Mouse (Mus musculus): Measurements from ENCODE around the gene Sarnp. TPM values are rescaled to one million over a fixed set of nuclear protein-coding genes. Genes with fewer than 3 reads are reported as not detected.

Sarnp gene
- polyA plus RNA-seq, 1 experiment = 62.2 TPM

DNA sequence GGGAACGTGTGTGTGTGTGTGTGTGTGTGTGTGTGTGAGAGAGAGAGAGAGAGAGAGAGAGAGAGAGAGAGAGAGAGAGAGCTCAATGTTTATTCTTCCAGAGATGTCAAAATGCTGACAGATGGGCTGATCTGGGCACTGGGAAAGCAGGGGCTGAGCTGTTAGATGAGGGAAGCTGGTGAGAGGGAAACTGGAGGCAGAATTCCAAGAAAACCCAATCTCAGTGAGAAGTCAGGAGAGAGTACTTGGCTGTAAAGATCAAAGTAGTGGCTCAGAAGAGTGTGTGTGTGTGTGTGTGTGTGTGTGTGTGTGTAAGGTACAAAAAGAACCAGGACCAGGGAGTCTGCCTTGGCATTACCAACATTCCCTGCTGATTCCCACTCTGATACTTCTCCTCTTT, 80.4 kb downstream of the Sarnp start:
- H3K4me3 ChIP-seq (ENCODE audit: insufficient read depth, low read length) = no peak overlapping the region
- H3K4me1 ChIP-seq (ENCODE audit: control insufficient read depth, insufficient read depth, low read length) = peaks cover 26% of the 10 kb centered on the region
- H3K27ac ChIP-seq (ENCODE audit: insufficient read depth, low read depth, low read length) = no peak overlapping the region
- TF ChIP-seq CTCF (IDR thresholded peaks at IDR 0.05; ENCODE audit: low read depth, low read length) = no peak
- TF ChIP-seq POLR2A (IDR thresholded peaks at IDR 0.05; ENCODE audit: borderline replicate concordance, low read depth, low read length) = no peak

DNA sequence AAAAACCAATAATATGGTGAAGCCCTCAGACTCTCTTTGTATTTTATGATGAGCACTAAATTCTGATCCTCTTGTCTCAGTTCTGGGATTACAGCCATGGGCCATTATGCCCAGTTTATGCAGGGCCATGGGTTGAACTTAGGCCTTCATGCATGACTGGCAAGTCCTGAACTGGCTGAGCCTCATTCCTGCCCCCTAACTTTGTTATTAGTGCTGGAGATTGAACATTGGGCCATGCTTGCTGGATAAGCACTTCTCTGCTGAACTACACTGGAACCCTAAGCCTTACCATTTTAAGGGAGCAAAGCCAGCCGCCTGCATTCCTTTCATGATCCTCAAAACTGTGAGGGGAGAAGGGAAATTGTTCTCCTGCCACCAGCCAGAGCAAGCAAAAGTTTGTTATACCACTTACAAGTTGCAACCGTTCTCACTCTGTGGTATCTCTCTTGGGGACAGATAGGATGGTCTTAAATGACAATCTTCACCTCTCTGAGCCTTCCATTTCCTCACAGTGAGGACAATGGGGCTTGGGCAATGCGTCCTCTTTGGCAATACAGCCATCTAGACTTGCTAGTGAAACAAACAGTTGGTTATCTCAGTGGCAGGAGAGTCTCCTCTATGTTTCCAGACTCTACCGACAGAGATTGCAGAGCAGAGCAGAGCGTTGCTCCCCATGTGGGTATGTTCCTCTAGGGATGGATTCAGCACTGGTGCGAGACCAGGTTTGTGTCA, 82.8 kb downstream of the Sarnp start:
- TF ChIP-seq POLR2A (IDR thresholded peaks at IDR 0.05; ENCODE audit: borderline replicate concordance, low read depth, low read length) (no peak), CTCF (IDR thresholded peaks at IDR 0.05; ENCODE audit: low read depth, low read length) (no peak)
- Histone ChIP-seq H3K4me3 (ENCODE audit: insufficient read depth, low read length) (no peak overlapping the region), H3K27ac (ENCODE audit: insufficient read depth, low read depth, low read length) (no peak overlapping the region), H3K4me1 (ENCODE audit: control insufficient read depth, insufficient read depth, low read length) (peaks cover 38% of the 10 kb centered on the region)

DNA sequence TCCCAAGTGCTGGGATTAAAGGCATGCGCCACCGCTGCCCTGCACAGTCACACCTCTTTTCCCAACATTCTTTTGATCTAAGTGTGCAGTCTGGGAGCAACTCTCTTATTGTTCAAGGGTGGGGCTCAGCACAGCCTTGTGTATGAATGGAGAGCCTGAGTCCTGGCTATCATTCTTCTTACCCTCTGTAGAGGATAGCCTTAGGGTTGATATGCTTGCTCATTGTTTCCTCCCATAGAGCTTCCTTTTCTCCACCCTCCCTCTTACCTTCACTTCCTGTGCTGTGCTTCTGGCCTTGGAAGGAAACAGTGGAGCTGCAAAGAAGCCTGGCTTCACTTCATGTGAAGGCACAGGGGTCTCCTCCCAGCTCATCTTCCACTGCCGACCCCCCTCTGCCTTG, 83.6 kb downstream of the Sarnp start, which contains the start of gene Cd63:
Gene Cd63, plus strand, starts transcription at position 292 of the 400 bp plus-strand sequence.
- Histone ChIP-seq H3K27ac (ENCODE audit: insufficient read depth, low read depth, low read length) (peak within 1 kb of the TSS; percentile 78), H3K4me3 (ENCODE audit: insufficient read depth, low read length) (no peak within 1 kb of the TSS), H3K4me1 (ENCODE audit: control insufficient read depth, insufficient read depth, low read length) (peaks cover 39% of the 10 kb centered on the region)
- TF ChIP-seq CTCF (IDR thresholded peaks at IDR 0.05; ENCODE audit: low read depth, low read length) (no peak), POLR2A (IDR thresholded peaks at IDR 0.05; ENCODE audit: borderline replicate concordance, low read depth, low read length) (no peak)

DNA sequence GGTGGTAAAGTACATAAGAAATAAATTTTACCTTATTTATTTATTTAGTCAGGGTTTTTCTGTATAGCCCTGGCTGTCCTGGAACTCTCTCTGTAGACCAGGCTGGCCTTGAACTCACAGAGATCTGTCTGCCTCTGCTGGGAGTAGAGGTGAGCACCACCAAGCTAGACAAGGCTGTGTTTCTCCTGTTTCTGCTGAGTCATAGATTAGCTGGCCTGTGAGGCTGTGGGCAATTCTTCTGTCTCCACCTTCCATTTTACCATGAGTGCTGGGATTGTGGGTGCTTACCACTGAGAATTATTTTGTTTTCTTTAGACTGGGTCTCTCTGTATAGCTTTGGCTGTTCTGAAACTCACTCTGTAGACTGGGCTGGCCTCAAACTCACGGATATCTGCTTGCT, 84.3 kb downstream of the Sarnp start:
- TF ChIP-seq POLR2A (IDR thresholded peaks at IDR 0.05; ENCODE audit: borderline replicate concordance, low read depth, low read length) (no peak), CTCF (IDR thresholded peaks at IDR 0.05; ENCODE audit: low read depth, low read length) (no peak)
- Histone ChIP-seq H3K4me3 (ENCODE audit: insufficient read depth, low read length) (no peak overlapping the region), H3K4me1 (ENCODE audit: control insufficient read depth, insufficient read depth, low read length) (peaks cover 43% of the 10 kb centered on the region), H3K27ac (ENCODE audit: insufficient read depth, low read depth, low read length) (peak overlapping the region; percentile 78)

DNA sequence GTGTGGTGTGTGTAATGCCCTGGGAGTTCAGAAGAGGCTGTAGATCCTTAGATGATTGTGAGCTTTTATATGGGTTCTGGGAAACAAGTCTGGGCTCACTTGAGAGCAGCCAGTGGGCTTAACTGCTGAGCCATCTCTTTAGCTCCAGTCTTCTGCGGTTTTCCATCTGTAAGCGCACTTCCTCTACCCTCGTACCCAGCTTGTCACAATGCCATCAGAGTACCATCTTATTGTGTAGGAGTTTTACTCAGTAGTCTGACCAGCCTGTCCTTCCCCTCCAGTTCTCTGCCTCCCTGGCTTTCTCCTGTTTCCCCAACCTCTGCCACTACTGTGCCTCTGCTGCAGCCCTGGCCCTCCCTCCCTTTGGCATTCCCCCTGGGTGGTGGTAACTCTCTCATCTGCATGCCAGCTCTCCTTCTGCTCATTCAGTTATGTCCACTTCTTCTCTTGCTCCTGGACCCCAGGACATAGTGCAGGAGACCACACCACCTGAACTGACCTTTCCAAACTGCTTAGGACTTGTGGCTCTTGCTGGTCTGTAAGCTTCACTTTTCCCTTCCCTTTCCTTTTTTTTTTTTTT, 85.4 kb downstream of the Sarnp start:
- Histone ChIP-seq H3K4me1 (ENCODE audit: control insufficient read depth, insufficient read depth, low read length) (peaks cover 43% of the 10 kb centered on the region), H3K27ac (ENCODE audit: insufficient read depth, low read depth, low read length) (peak overlapping the region; percentile 78), H3K4me3 (ENCODE audit: insufficient read depth, low read length) (no peak overlapping the region)
- TF ChIP-seq POLR2A (IDR thresholded peaks at IDR 0.05; ENCODE audit: borderline replicate concordance, low read depth, low read length) = no peak
- TF ChIP-seq CTCF (IDR thresholded peaks at IDR 0.05; ENCODE audit: low read depth, low read length) = no peak

DNA sequence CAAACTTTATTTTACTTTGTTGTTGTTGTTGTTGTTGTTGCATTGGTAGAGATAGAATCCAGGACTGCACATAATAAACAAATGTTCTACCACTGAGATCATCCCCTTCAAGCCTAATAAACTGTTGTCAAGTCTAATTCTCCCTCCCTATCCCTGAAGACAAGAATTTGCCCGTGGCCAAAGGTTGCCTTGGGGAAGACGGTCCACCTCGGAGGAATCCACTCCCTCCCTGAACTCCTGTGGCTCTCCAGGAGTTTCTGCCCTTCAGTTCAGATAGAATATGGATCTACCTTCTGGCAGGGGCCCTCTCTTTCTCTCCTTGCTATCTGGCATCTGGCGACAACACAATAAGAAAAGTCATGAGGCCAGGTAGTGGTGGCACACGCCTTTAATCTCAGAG, 87.7 kb downstream of the Sarnp start:
- peaks cover 47% of the 10 kb centered on the region for H3K4me1 ChIP-seq (ENCODE audit: control insufficient read depth, insufficient read depth, low read length)
- H3K4me3 ChIP-seq (ENCODE audit: insufficient read depth, low read length) = no peak overlapping the region
- H3K27ac ChIP-seq (ENCODE audit: insufficient read depth, low read depth, low read length) = no peak overlapping the region
- no peak for TF ChIP-seq CTCF (IDR thresholded peaks at IDR 0.05; ENCODE audit: low read depth, low read length)
- TF ChIP-seq POLR2A (IDR thresholded peaks at IDR 0.05; ENCODE audit: borderline replicate concordance, low read depth, low read length) = no peak

DNA sequence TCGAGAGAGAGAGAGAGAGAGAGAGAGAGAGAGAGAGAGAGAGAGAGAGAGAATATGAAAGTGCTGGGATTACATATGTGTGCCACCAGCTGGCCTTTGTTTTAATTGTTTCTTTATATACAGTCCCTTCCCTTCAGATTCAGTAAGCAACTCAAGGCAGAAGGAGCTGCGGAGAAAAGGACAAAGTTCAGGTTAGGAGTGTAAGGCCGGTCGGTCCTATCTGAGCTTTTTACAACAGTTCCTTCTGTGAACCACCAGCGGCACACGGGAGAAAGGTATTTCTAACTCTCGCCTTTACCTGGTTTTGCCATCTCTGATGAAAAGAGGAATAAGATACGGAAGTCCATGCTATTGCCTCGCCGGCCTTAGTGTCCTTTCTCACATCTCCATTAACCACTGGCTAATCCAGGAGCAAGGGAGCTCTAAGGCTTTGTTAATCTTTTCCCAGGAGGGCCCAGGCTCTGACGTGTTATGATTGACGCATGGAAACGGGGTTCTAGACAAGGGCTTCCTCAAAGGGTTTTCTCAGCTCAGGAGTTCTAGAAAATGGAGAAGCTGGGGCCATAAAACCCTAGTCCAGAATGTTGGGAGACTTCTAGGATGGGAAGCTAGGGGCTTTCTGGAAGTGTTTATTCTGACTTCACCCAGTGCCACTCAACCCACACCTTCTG, 91.8 kb downstream of the Sarnp start:
- no peak for TF ChIP-seq POLR2A (IDR thresholded peaks at IDR 0.05; ENCODE audit: borderline replicate concordance, low read depth, low read length)
- no peak for TF ChIP-seq CTCF (IDR thresholded peaks at IDR 0.05; ENCODE audit: low read depth, low read length)
- H3K27ac ChIP-seq (ENCODE audit: insufficient read depth, low read depth, low read length) = peak overlapping the region; percentile 88
- peak overlapping the region; percentile 68 for H3K4me3 ChIP-seq (ENCODE audit: insufficient read depth, low read length)
- H3K4me1 ChIP-seq (ENCODE audit: control insufficient read depth, insufficient read depth, low read length) = peaks cover 24% of the 10 kb centered on the region

DNA sequence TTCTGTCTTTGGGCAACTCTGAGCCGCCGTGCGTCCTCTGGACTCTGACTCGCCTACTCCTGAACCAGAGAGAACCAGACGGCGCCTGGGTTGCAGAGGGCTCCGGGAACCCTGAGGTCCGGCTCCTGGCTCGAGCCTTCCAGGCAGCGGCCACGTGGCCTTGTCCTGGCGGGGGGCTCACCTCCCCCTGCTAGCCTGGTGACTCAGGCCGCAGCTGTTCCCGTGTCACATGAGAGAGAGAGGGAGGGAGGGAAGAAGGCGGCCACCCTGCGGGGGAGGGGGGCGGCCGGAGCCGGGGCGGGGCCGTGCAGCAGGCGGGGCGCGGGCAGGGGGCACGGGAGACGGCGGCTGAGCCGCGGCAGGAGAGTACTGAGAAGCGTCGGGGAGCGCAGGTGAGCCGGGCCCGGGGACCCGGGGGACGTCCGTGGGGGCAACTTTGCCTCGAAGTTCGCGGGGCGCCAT, 92.5 kb downstream of the Sarnp start:
- Histone ChIP-seq H3K4me1 (ENCODE audit: control insufficient read depth, insufficient read depth, low read length) (peaks cover 22% of the 10 kb centered on the region), H3K4me3 (ENCODE audit: insufficient read depth, low read length) (peak overlapping the region; percentile 68), H3K27ac (ENCODE audit: insufficient read depth, low read depth, low read length) (peak overlapping the region; percentile 97)
- TF ChIP-seq POLR2A (IDR thresholded peaks at IDR 0.05; ENCODE audit: borderline replicate concordance, low read depth, low read length) = peak; percentile 92
- TF ChIP-seq CTCF (IDR thresholded peaks at IDR 0.05; ENCODE audit: low read depth, low read length) = no peak

DNA sequence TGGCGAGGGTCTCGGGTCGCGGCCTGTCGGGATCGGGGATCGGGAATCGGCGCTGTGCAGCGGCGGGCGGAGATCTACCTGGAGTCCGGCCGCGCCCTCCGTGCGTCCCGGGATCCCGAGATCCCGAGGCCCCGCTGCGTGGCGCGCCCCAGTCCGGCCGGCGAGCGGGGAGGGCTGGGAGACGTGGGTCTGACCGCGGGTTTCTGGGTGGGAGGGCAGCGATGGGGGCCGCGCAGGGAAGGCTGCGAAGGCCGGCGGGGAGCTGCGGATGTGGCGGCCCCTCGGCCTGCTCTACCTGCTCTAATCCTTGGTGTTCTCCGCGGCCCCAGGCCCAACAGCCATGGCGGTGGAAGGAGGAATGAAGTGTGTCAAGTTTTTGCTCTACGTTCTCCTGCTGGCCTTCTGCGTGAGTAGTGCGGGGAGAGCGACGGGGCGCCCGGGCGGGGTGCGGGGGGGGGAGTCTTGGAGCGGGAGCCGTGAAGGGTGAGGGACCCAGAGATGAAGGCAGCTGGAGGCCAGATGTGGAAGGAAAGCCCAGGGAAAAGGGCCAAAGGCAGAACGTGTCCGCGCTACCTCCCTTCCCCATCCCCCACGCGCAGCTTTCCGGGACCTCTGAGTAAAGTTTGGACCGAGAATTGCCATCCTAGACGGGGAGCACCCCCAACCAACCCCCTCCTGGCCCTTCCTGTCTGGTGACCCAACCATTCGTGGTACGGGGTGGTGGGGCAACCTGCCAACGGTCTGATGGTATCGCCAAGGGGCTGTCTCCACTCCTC, 93.1 kb downstream of the Sarnp start:
- TF ChIP-seq CTCF (IDR thresholded peaks at IDR 0.05; ENCODE audit: low read depth, low read length) (no peak), POLR2A (IDR thresholded peaks at IDR 0.05; ENCODE audit: borderline replicate concordance, low read depth, low read length) (no peak)
- Histone ChIP-seq H3K27ac (ENCODE audit: insufficient read depth, low read depth, low read length) (peak overlapping the region; percentile 97), H3K4me1 (ENCODE audit: control insufficient read depth, insufficient read depth, low read length) (peaks cover 22% of the 10 kb centered on the region), H3K4me3 (ENCODE audit: insufficient read depth, low read length) (peak overlapping the region; percentile 68)

All from bone marrow macrophage, adult 2 months (primary cell).